Mouse (Mus musculus) midbrain, embryonic 12.5 days (tissue): Measurements from ENCODE around the gene Tex19.1. TPM values are rescaled to one million over a fixed set of nuclear protein-coding genes. Genes with fewer than 3 reads are reported as not detected.

Source experiments
- ATAC-seq: fragments of 200-750 bp; cut with Nextera tagmentation; 2 replicates; pipeline ENCODE4 v1.8.0; 2017; ENCODE audit warnings: low read depth, moderate TSS enrichment, moderate library complexity; ENCODE audit not compliant: low FRiP score
- H3K27ac ChIP-seq: fragments of 300-500 bp; sonication (generic); replicated peaks from 2 replicates; pipeline ENCODE4 v1.5.1; 2016; ENCODE audit warnings: mild to moderate bottlenecking
- H3K27me3 ChIP-seq: fragments of 300-500 bp; sonication (generic); 2 replicates; pipeline ENCODE4 v1.6.1; 2016; ENCODE audit warnings: mild to moderate bottlenecking
- H3K36me3 ChIP-seq: fragments of 300-500 bp; sonication (generic); 2 replicates; pipeline ENCODE4 v1.6.1; 2016
- H3K4me1 ChIP-seq: fragments of 300-500 bp; sonication (generic); 2 replicates; pipeline ENCODE4 v1.6.1; 2016
- H3K4me2 ChIP-seq: fragments of 300-500 bp; sonication (generic); replicated peaks from 2 replicates; pipeline ENCODE4 v1.6.1; 2016; ENCODE audit warnings: mild to moderate bottlenecking, moderate library complexity
- H3K4me3 ChIP-seq: fragments of 300-500 bp; sonication (generic); 2 replicates; pipeline ENCODE4 v1.5.1; 2016; ENCODE audit warnings: mild to moderate bottlenecking
- H3K9ac ChIP-seq: fragments of 300-500 bp; sonication (generic); replicated peaks from 2 replicates; pipeline ENCODE4 v1.6.1; 2016; ENCODE audit warnings: mild to moderate bottlenecking, moderate library complexity
- H3K9me3 ChIP-seq: fragments of 300-500 bp; sonication (generic); 2 replicates; pipeline ENCODE4 v1.6.1; 2016; ENCODE audit warnings: mild to moderate bottlenecking
- WGBS: fragments of 180-500 bp; shearing (Covaris S2); methylation state at CpG from one replicate; pipeline ENCODE4 v1.1.7; 2016; 5-methylcytosine and 5-hydroxymethylcytosine counted together
- polyA plus RNA-seq: library from polyadenylated mRNA; unstranded; fragments of >200 nt; fragmentation: Nextera tagmentation; extraction: Ambion mirVana; gene quantifications from 2 replicates; pipeline ENCODE4 v1.2.1, GENCODE M21; 2016

Tex19.1 gene
- polyA plus RNA-seq, 1 experiment from 2014 or later: not detected

- no peak overlapping the region for H3K9ac ChIP-seq
- peaks cover 20% of the 10 kb centered on the region for H3K4me1 ChIP-seq
- no peak for ATAC-seq
- WGBS: 10% methylated on average over 4 of the region's 4 CpGs
- H3K36me3 ChIP-seq: no peaks in the 10 kb centered on the region
- peaks cover 36% of the 10 kb centered on the region for H3K27me3 ChIP-seq
- no peak overlapping the region for H3K4me3 ChIP-seq
- H3K27ac ChIP-seq: no peak overlapping the region
- H3K4me2 ChIP-seq: no peak overlapping the region
- H3K9me3 ChIP-seq: no peaks in the 10 kb centered on the region
Measured at GRCm38 (mm10) chr11:121154203-121154602, 8.3 kb downstream of the Tex19.1 start.

GRCm38 (mm10) chr11:121156411-121156891 is 10.5 kb downstream of the Tex19.1 start:
- peak overlapping the region; percentile 60 for H3K4me2 ChIP-seq
- 2% methylated on average over 45 of the region's 45 CpGs for WGBS
- peaks cover 39% of the 10 kb centered on the region for H3K27me3 ChIP-seq
- no peak for ATAC-seq
- H3K4me1 ChIP-seq: peaks cover 20% of the 10 kb centered on the region
- H3K36me3 ChIP-seq: no peaks in the 10 kb centered on the region
- no peaks in the 10 kb centered on the region for H3K9me3 ChIP-seq
- no peak overlapping the region for H3K27ac ChIP-seq
- H3K9ac ChIP-seq: peak overlapping the region; percentile 34; the same call in 1 of the 2 replicates
- H3K4me3 ChIP-seq: peak overlapping the region; percentile 40

GRCm38 (mm10) chr11:121159971-121160370 is 14.0 kb downstream of the Tex19.1 start, which contains the start of gene Uts2r:
TSS of gene Uts2r (plus strand) at chr11:121160271.
- Histone ChIP-seq H3K9ac (no peak within 1 kb of the TSS), H3K4me3 (no peak within 1 kb of the TSS), H3K36me3 (no peaks in the 10 kb centered on the region), H3K4me1 (peaks cover 12% of the 10 kb centered on the region), H3K9me3 (no peaks in the 10 kb centered on the region), H3K27me3 (peaks cover 36% of the 10 kb centered on the region), H3K27ac (no peak within 1 kb of the TSS), H3K4me2 (no peak within 1 kb of the TSS)
- WGBS: 83% methylated on average over 5 of the region's 5 CpGs
- ATAC-seq: no peak

- Histone ChIP-seq H3K4me1 (peaks cover 10% of the 10 kb centered on the region), H3K4me2 (no peak overlapping the region), H3K27ac (no peak overlapping the region), H3K27me3 (peaks cover 27% of the 10 kb centered on the region), H3K4me3 (no peak overlapping the region), H3K36me3 (no peaks in the 10 kb centered on the region), H3K9me3 (no peaks in the 10 kb centered on the region), H3K9ac (no peak overlapping the region)
- no peak for ATAC-seq
- WGBS: 92% methylated on average over 26 of the region's 26 CpGs
Measured at GRCm38 (mm10) chr11:121160636-121161346, 14.8 kb downstream of the Tex19.1 start.

GRCm38 (mm10) chr11:121163751-121164150 is 17.8 kb downstream of the Tex19.1 start:
- Histone ChIP-seq H3K4me3 (no peak overlapping the region), H3K9ac (no peak overlapping the region), H3K4me2 (no peak overlapping the region), H3K27me3 (0 out of 2 replicates have a peak, but pooled peaks cover 3% of the 10 kb centered on the region), H3K9me3 (no peaks in the 10 kb centered on the region), H3K4me1 (no peaks in the 10 kb centered on the region), H3K36me3 (no peaks in the 10 kb centered on the region), H3K27ac (no peak overlapping the region)
- no peak for ATAC-seq
- WGBS: 89% methylated on average over 4 of the region's 4 CpGs

GRCm38 (mm10) chr11:121173203-121173602 is 27.3 kb downstream of the Tex19.1 start:
- no peak overlapping the region for H3K4me3 ChIP-seq
- ATAC-seq: no peak
- H3K9me3 ChIP-seq: no peaks in the 10 kb centered on the region
- no peaks in the 10 kb centered on the region for H3K27me3 ChIP-seq
- 76% methylated on average over 5 of the region's 5 CpGs for WGBS
- H3K36me3 ChIP-seq: no peaks in the 10 kb centered on the region
- no peak overlapping the region for H3K27ac ChIP-seq
- no peak overlapping the region for H3K9ac ChIP-seq
- H3K4me2 ChIP-seq: no peak overlapping the region
- peaks cover 26% of the 10 kb centered on the region for H3K4me1 ChIP-seq

- WGBS: 43% methylated on average over 3 of the region's 3 CpGs
- Histone ChIP-seq H3K4me2 (no peak overlapping the region), H3K27me3 (no peaks in the 10 kb centered on the region), H3K9ac (no peak overlapping the region), H3K36me3 (no peaks in the 10 kb centered on the region), H3K9me3 (no peaks in the 10 kb centered on the region), H3K4me3 (no peak overlapping the region), H3K4me1 (peaks cover 26% of the 10 kb centered on the region), H3K27ac (0 out of 2 replicates have a peak overlapping the region, but pooled peaks have one; percentile 4)
- no peak for ATAC-seq
Measured at GRCm38 (mm10) chr11:121174234-121174633, 28.3 kb downstream of the Tex19.1 start.

GRCm38 (mm10) chr11:121176285-121177270 is 30.6 kb downstream of the Tex19.1 start:
- ATAC-seq: no peak
- Histone ChIP-seq H3K9ac (no peak overlapping the region), H3K9me3 (no peaks in the 10 kb centered on the region), H3K27ac (no peak overlapping the region), H3K4me1 (peaks cover 26% of the 10 kb centered on the region), H3K4me2 (no peak overlapping the region), H3K27me3 (no peaks in the 10 kb centered on the region), H3K4me3 (no peak overlapping the region), H3K36me3 (peaks cover 4% of the 10 kb centered on the region; the same call in 1 of the 2 replicates)
- WGBS: 59% methylated on average over 12 of the region's 12 CpGs

- H3K4me1 ChIP-seq: no peaks in the 10 kb centered on the region
- 90% methylated on average over 3 of the region's 3 CpGs for WGBS
- H3K36me3 ChIP-seq: peaks cover 4% of the 10 kb centered on the region; the same call in 1 of the 2 replicates
- H3K4me3 ChIP-seq: no peak overlapping the region
- no peak overlapping the region for H3K4me2 ChIP-seq
- H3K9ac ChIP-seq: no peak overlapping the region
- no peak overlapping the region for H3K27ac ChIP-seq
- H3K27me3 ChIP-seq: no peaks in the 10 kb centered on the region
- ATAC-seq: no peak
- no peaks in the 10 kb centered on the region for H3K9me3 ChIP-seq
Measured at GRCm38 (mm10) chr11:121189681-121190080, 43.7 kb downstream of the Tex19.1 start.

GRCm38 (mm10) chr11:121192742-121193141 is 46.8 kb downstream of the Tex19.1 start:
- Histone ChIP-seq H3K27me3 (no peaks in the 10 kb centered on the region), H3K4me2 (no peak overlapping the region), H3K36me3 (peaks cover 10% of the 10 kb centered on the region; the same call in 1 of the 2 replicates), H3K9ac (no peak overlapping the region), H3K27ac (no peak overlapping the region), H3K4me3 (no peak overlapping the region), H3K4me1 (no peaks in the 10 kb centered on the region), H3K9me3 (no peaks in the 10 kb centered on the region)
- ATAC-seq: no peak
- 83% methylated on average over 2 of the region's 2 CpGs for WGBS

GRCm38 (mm10) chr11:121193415-121193814 is 47.5 kb downstream of the Tex19.1 start:
- no peak for ATAC-seq
- H3K9me3 ChIP-seq: no peaks in the 10 kb centered on the region
- H3K4me1 ChIP-seq: no peaks in the 10 kb centered on the region
- 86% methylated on average over 3 of the region's 3 CpGs for WGBS
- H3K27me3 ChIP-seq: no peaks in the 10 kb centered on the region
- H3K27ac ChIP-seq: no peak overlapping the region
- no peak overlapping the region for H3K4me2 ChIP-seq
- H3K9ac ChIP-seq: no peak overlapping the region
- peaks cover 10% of the 10 kb centered on the region; the same call in 1 of the 2 replicates for H3K36me3 ChIP-seq
- no peak overlapping the region for H3K4me3 ChIP-seq
